Mouse (Mus musculus): ENCODE measurements around the gene Klk1b5. TPM values are rescaled to one million over a fixed set of nuclear protein-coding genes. Genes with fewer than 3 reads are reported as not detected.
A peak's percentile ranks its signal among the peaks of the same experiment; 100 is the strongest.

Klk1b5 gene
- polyA plus RNA-seq, 1 experiment from 2014 or later, result not detected

GRCm38 (mm10) chr7:44257278-44257677 is 41.5 kb downstream of the Klk1b5 start, which contains the start of gene Acp4:
TSS of gene Acp4 (minus strand) at chr7:44257378.
- no peak within 1 kb of the TSS for H3K9ac ChIP-seq (replicated peaks)
- no peak within 1 kb of the TSS for H3K4me3 ChIP-seq
- H3K9me3 ChIP-seq, result no peaks in the 10 kb centered on the region
- peaks cover 28% of the 10 kb centered on the region for H3K36me3 ChIP-seq
- peaks cover 18% of the 10 kb centered on the region for H3K27me3 ChIP-seq
- no peak within 1 kb of the TSS for H3K27ac ChIP-seq (replicated peaks)
- ATAC-seq (ENCODE audit: low FRiP score, low read depth), result no peak
- WGBS, result 81% methylated on average over 4 of the region's 4 CpGs
- no peaks in the 10 kb centered on the region for H3K4me1 ChIP-seq
- no peak within 1 kb of the TSS for H3K4me2 ChIP-seq (replicated peaks)

- H3K36me3 ChIP-seq, result 0 out of 2 replicates have a peak, but pooled peaks cover 6% of the 10 kb centered on the region
- no peaks in the 10 kb centered on the region for H3K9me3 ChIP-seq
- no peak for ATAC-seq (ENCODE audit: low FRiP score, low read depth)
- H3K27me3 ChIP-seq, result peaks cover 35% of the 10 kb centered on the region
- WGBS, result 71% methylated on average over 6 of the region's 6 CpGs
- peaks cover 6% of the 10 kb centered on the region for H3K4me1 ChIP-seq
- H3K4me3 ChIP-seq, result no peak overlapping the region
- no peak overlapping the region for H3K4me2 ChIP-seq (replicated peaks)
- H3K27ac ChIP-seq (replicated peaks), result no peak overlapping the region
- no peak overlapping the region for H3K9ac ChIP-seq (replicated peaks)
Measured at GRCm38 (mm10) chr7:44260410-44260809, 44.7 kb downstream of the Klk1b5 start.

- no peak within 1 kb of the TSS; the same call in 1 of the 2 replicates for H3K9ac ChIP-seq (replicated peaks)
- ATAC-seq (ENCODE audit: low FRiP score, low read depth), result no peak
- no peaks in the 10 kb centered on the region for H3K9me3 ChIP-seq
- H3K36me3 ChIP-seq, result 0 out of 2 replicates have a peak, but pooled peaks cover 6% of the 10 kb centered on the region
- H3K4me1 ChIP-seq, result peaks cover 6% of the 10 kb centered on the region
- no peak within 1 kb of the TSS for H3K4me2 ChIP-seq (replicated peaks)
- 55% methylated on average over 5 of the region's 5 CpGs for WGBS
- no peak within 1 kb of the TSS for H3K27ac ChIP-seq (replicated peaks)
- H3K4me3 ChIP-seq, result no peak within 1 kb of the TSS
- H3K27me3 ChIP-seq, result peaks cover 35% of the 10 kb centered on the region
Measured at GRCm38 (mm10) chr7:44261147-44261546, 45.4 kb downstream of the Klk1b5 start, which contains the start of gene Gm15517. TSS of gene Gm15517 (plus strand) at chr7:44261447.

- Histone ChIP-seq H3K27ac (replicated peaks) (peak overlapping the region; percentile 39; the same call in 1 of the 2 replicates), H3K4me1 (peaks cover 6% of the 10 kb centered on the region), H3K9ac (replicated peaks) (peak overlapping the region; percentile 53), H3K27me3 (peaks cover 41% of the 10 kb centered on the region), H3K9me3 (no peaks in the 10 kb centered on the region), H3K4me2 (replicated peaks) (peak overlapping the region; percentile 55), H3K36me3 (no peaks in the 10 kb centered on the region), H3K4me3 (peak overlapping the region; percentile 27)
- WGBS, result 2% methylated on average over 34 of the region's 34 CpGs
- peak; percentile 83 for ATAC-seq (ENCODE audit: low FRiP score, low read depth)
Measured at GRCm38 (mm10) chr7:44262791-44263643, 47.3 kb downstream of the Klk1b5 start.

- Histone ChIP-seq H3K9me3 (no peaks in the 10 kb centered on the region), H3K27me3 (peaks cover 33% of the 10 kb centered on the region), H3K36me3 (no peaks in the 10 kb centered on the region), H3K4me2 (replicated peaks) (no peak overlapping the region), H3K27ac (replicated peaks) (no peak overlapping the region), H3K4me3 (no peak overlapping the region), H3K4me1 (peaks cover 3% of the 10 kb centered on the region), H3K9ac (replicated peaks) (no peak overlapping the region)
- WGBS, result 84% methylated on average over 11 of the region's 11 CpGs
- ATAC-seq (ENCODE audit: low FRiP score, low read depth), result no peak
Measured at GRCm38 (mm10) chr7:44268117-44268516, 52.4 kb downstream of the Klk1b5 start.

- H3K27me3 ChIP-seq, result peaks cover 32% of the 10 kb centered on the region
- no peak overlapping the region for H3K4me3 ChIP-seq
- no peak overlapping the region for H3K4me2 ChIP-seq (replicated peaks)
- H3K4me1 ChIP-seq, result no peaks in the 10 kb centered on the region
- 89% methylated on average over 2 of the region's 2 CpGs for WGBS
- no peaks in the 10 kb centered on the region for H3K9me3 ChIP-seq
- no peak overlapping the region for H3K9ac ChIP-seq (replicated peaks)
- ATAC-seq (ENCODE audit: low FRiP score, low read depth), result no peak
- no peak overlapping the region for H3K27ac ChIP-seq (replicated peaks)
- no peaks in the 10 kb centered on the region for H3K36me3 ChIP-seq
Measured at GRCm38 (mm10) chr7:44269397-44269796, 53.7 kb downstream of the Klk1b5 start.

Other genes starting within 250 kb of the Klk1b5 start
- gene Klk1b1, start 249.2 kb upstream of the Klk1b5 start, polyA plus RNA-seq (2016; fragmentation: Nextera tagmentation; extraction: Ambion mirVana), result not detected in 2 replicates
- gene Klk1b9, start 239.9 kb upstream of the Klk1b5 start, polyA plus RNA-seq (2016; fragmentation: Nextera tagmentation; extraction: Ambion mirVana), result not detected in 2 replicates
- not detected in 2 replicates for gene Klk1b11, start 220.1 kb upstream of the Klk1b5 start, polyA plus RNA-seq (2016; fragmentation: Nextera tagmentation; extraction: Ambion mirVana)
- gene Klk1b26, start 203.8 kb upstream of the Klk1b5 start, polyA plus RNA-seq (2016; fragmentation: Nextera tagmentation; extraction: Ambion mirVana), result not detected in 2 replicates
- gene Klk1b27, start 163.7 kb upstream of the Klk1b5 start, polyA plus RNA-seq (2016; fragmentation: Nextera tagmentation; extraction: Ambion mirVana), result not detected in 2 replicates
- gene Klk1b21, start 113.6 kb upstream of the Klk1b5 start, polyA plus RNA-seq (2016; fragmentation: Nextera tagmentation; extraction: Ambion mirVana), result not detected in 2 replicates
- not detected in 2 replicates for gene Klk1b22, start 103.3 kb upstream of the Klk1b5 start, polyA plus RNA-seq (2016; fragmentation: Nextera tagmentation; extraction: Ambion mirVana)
- not detected in 2 replicates for gene Klk1b16, start 79.2 kb upstream of the Klk1b5 start, polyA plus RNA-seq (2016; fragmentation: Nextera tagmentation; extraction: Ambion mirVana)
- gene Klk1b24, start 27.7 kb upstream of the Klk1b5 start, polyA plus RNA-seq (2016; fragmentation: Nextera tagmentation; extraction: Ambion mirVana), result not detected in 2 replicates
- not detected in 2 replicates for gene Klk1b3, start 17.8 kb upstream of the Klk1b5 start, polyA plus RNA-seq (2016; fragmentation: Nextera tagmentation; extraction: Ambion mirVana)
- not detected in 2 replicates for gene Klk1b4, start 8.5 kb upstream of the Klk1b5 start, polyA plus RNA-seq (2016; fragmentation: Nextera tagmentation; extraction: Ambion mirVana)
- not detected in 2 replicates for gene Klk1, start 9.4 kb downstream of the Klk1b5 start, polyA plus RNA-seq (2016; fragmentation: Nextera tagmentation; extraction: Ambion mirVana)
- gene Gm36864, start 20.2 kb downstream of the Klk1b5 start, polyA plus RNA-seq (2016; fragmentation: Nextera tagmentation; extraction: Ambion mirVana), result not detected in 2 replicates
- 1.1 and 1.6 TPM in 2 replicates for gene 1700028J19Rik, start 30.8 kb downstream of the Klk1b5 start, polyA plus RNA-seq (2016; fragmentation: Nextera tagmentation; extraction: Ambion mirVana)
- 174 and 194 TPM in 2 replicates for gene 2410002F23Rik, start 30.8 kb downstream of the Klk1b5 start, polyA plus RNA-seq (2016; fragmentation: Nextera tagmentation; extraction: Ambion mirVana)
- gene Acp4, start 41.4 kb downstream of the Klk1b5 start, polyA plus RNA-seq (2016; fragmentation: Nextera tagmentation; extraction: Ambion mirVana), result 0.18 TPM in 2 replicates
- not detected in 2 replicates for gene Gm15517, start 45.5 kb downstream of the Klk1b5 start, polyA plus RNA-seq (2016; fragmentation: Nextera tagmentation; extraction: Ambion mirVana)
- 2.5 and 2.6 TPM in 2 replicates for gene Clec11a, start 91.0 kb downstream of the Klk1b5 start, polyA plus RNA-seq (2016; fragmentation: Nextera tagmentation; extraction: Ambion mirVana)
- gene Shank1, start 94.3 kb downstream of the Klk1b5 start, polyA plus RNA-seq (2016; fragmentation: Nextera tagmentation; extraction: Ambion mirVana), result 8.5 and 11.4 TPM in 2 replicates
- gene Syt3, start 168.2 kb downstream of the Klk1b5 start, polyA plus RNA-seq (2016; fragmentation: Nextera tagmentation; extraction: Ambion mirVana), result 5.4 and 6.4 TPM in 2 replicates
- gene 1700008O03Rik, start 169.9 kb downstream of the Klk1b5 start, polyA plus RNA-seq (2016; fragmentation: Nextera tagmentation; extraction: Ambion mirVana), result 0.74 and 1.3 TPM in 2 replicates
- 12.0 and 13.5 TPM in 2 replicates for gene Lrrc4b, start 213.1 kb downstream of the Klk1b5 start, polyA plus RNA-seq (2016; fragmentation: Nextera tagmentation; extraction: Ambion mirVana)
- gene Aspdh, start 249.4 kb downstream of the Klk1b5 start, polyA plus RNA-seq (2016; fragmentation: Nextera tagmentation; extraction: Ambion mirVana), result 3.4 and 5.1 TPM in 2 replicates